In the genomic region with DNA sequence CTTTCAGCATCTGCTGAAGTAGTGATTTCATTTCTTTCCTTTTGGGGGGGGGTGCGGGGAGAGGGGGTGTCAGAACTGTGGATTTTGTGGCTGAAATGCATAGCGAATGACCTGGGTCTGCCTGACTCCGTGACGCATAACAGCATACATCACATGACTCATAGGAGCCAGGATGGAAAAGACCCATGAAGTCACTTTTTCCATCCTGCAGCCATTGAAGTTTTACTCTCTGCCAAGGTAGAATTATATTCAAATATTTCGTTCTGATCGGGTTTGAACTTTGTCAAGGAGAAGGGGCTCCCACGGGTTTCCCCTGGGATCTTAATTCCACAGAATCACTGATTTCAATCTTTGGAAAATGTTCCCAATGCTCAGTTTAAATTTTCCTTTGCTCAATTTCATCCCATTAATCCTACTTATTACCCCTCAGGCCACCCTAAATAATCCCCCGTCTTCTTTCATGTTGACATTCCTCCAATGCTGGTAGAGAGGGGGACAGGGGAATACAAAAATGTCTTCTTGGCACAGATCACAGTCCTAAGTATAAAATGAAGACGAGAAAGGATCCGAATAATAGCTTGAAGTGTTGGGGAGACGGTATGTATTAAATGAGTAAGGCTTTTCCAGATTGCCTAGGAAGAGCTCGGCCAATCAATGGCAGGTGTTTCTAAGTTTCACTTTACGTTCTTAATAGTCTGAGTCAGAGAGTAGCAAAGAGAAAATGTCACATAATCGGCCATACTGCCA, we compare ENCODE assay signal across 25 mouse cellular contexts.
DNase-seq lines count a peak whose midpoint lies in the region; ATAC-seq and TF ChIP-seq lines count a peak whose summit lies in the region.
"Had no signal": no experiment of that assay in that cellular context is flagged by ENCODE, and none has a peak within 500 bp of the region (broad histone marks: within the 10 kb centered on the region; RNA-seq: fewer than 3 reads in every experiment).

No protein-coding gene starts in this region.

- H3K27me3 ChIP-seq in limb, embryonic 13.5 days, result no peaks in the 10 kb centered on the region
- no peaks in the 10 kb centered on the region for H3K27me3 ChIP-seq in limb, embryonic 10.5 days (ENCODE audit: low read depth, poor library complexity, severe bottlenecking)
- H3K27me3 ChIP-seq in limb, embryonic 15.5 days, result no peaks in the 10 kb centered on the region
- H3K27me3 ChIP-seq: CH12.LX; embryonic facial prominence, embryonic 13.5 days; forebrain, embryonic 12.5 days had no signal

- peaks cover 20% of the 10 kb centered on the region for H3K4me1 ChIP-seq in limb, embryonic 13.5 days
- H3K4me1 ChIP-seq in limb, embryonic 10.5 days, result peaks cover 13% of the 10 kb centered on the region
- H3K4me1 ChIP-seq in embryonic fibroblast, embryonic 13.5 days (ENCODE audit: control insufficient read depth, insufficient read depth, low read length), result no peaks in the 10 kb centered on the region; the same call in 1 of the 2 replicates
- peaks cover 12% of the 10 kb centered on the region; the same call in 1 of the 2 replicates for H3K4me1 ChIP-seq in limb, embryonic 15.5 days
- H3K4me1 ChIP-seq: embryonic facial prominence, embryonic 13.5 days; forebrain, embryonic 10.5 days; forebrain, embryonic 12.5 days had no signal

- ATAC-seq in limb, embryonic 13.5 days (ENCODE audit: low FRiP score, low read depth), result peak; percentile 72; the same call in 1 of the 2 replicates
- peak; percentile 55 for ATAC-seq in limb, embryonic 15.5 days (ENCODE audit: insufficient number of reproducible peaks, low FRiP score, low TSS enrichment, low read depth)
- ATAC-seq: CD4-positive, CD25-positive, alpha-beta regulatory T cell, adult 4 months; forebrain, embryonic 14.5 days; forebrain, embryonic 16.5 days had no signal

- H3K4me3 ChIP-seq in limb, embryonic 13.5 days, result no peak overlapping the region
- H3K4me3 ChIP-seq in limb, embryonic 10.5 days, result no peak overlapping the region
- no peak overlapping the region for H3K4me3 ChIP-seq in embryonic fibroblast, embryonic 13.5 days (ENCODE audit: insufficient read depth, low read length)
- H3K4me3 ChIP-seq in limb, embryonic 15.5 days, result no peak overlapping the region
- H3K4me3 ChIP-seq: embryonic facial prominence, embryonic 13.5 days; erythroblast, embryonic 14.5 days; forebrain, embryonic 10.5 days; forebrain, embryonic 12.5 days had no signal

- no peaks in the 10 kb centered on the region for H3K9me3 ChIP-seq in limb, embryonic 13.5 days
- H3K9me3 ChIP-seq in limb, embryonic 10.5 days (replicated peaks), result no peaks in the 10 kb centered on the region
- no peaks in the 10 kb centered on the region for H3K9me3 ChIP-seq in limb, embryonic 15.5 days
- H3K9me3 ChIP-seq: embryonic facial prominence, embryonic 13.5 days; forebrain, embryonic 10.5 days; forebrain, embryonic 12.5 days had no signal

- H3K4me2 ChIP-seq in limb, embryonic 13.5 days (replicated peaks), result no peak overlapping the region
- H3K4me2 ChIP-seq in limb, embryonic 15.5 days, result no peak overlapping the region
- H3K4me2 ChIP-seq: embryonic facial prominence, embryonic 13.5 days; forebrain, embryonic 12.5 days had no signal

- no peak for TF ChIP-seq CTCF in embryonic fibroblast, embryonic 13.5 days (IDR thresholded peaks at IDR 0.05; ENCODE audit: borderline replicate concordance, insufficient read depth, low read length)

- DNase-seq in limb, embryonic 10.5 days (ENCODE audit: low spot score), result no peak
- DNase-seq in MN1 (ENCODE audit: low spot score), result no peak
- DNase-seq in embryo, embryonic 10 days (ENCODE audit: low spot score), result no peak
- DNase-seq: adrenal gland, adult 2 months; adrenal gland, postnatal 10 days; adrenal gland, postnatal 25 days; B cell, adult 2 months; cerebellum, adult 11 months; cerebellum, adult 18-20 months; cerebellum, adult 8-10 months; cerebellum, adult 9-11 months; cerebellum, postnatal 14 days; cerebellum, postnatal 36 days had no signal

- no peaks in the 10 kb centered on the region for H3K36me3 ChIP-seq in limb, embryonic 13.5 days
- H3K36me3 ChIP-seq in limb, embryonic 10.5 days, result no peaks in the 10 kb centered on the region
- no peaks in the 10 kb centered on the region for H3K36me3 ChIP-seq in limb, embryonic 15.5 days
- H3K36me3 ChIP-seq: embryonic facial prominence, embryonic 13.5 days; forebrain, embryonic 10.5 days; forebrain, embryonic 12.5 days; G1E had no signal

- no peak overlapping the region for H3K27ac ChIP-seq in limb, embryonic 13.5 days
- no peak overlapping the region for H3K27ac ChIP-seq in limb, embryonic 10.5 days
- peak overlapping the region; percentile 45; the same call in 1 of the 2 replicates for H3K27ac ChIP-seq in embryonic fibroblast, embryonic 13.5 days (ENCODE audit: insufficient read depth, low read length)
- H3K27ac ChIP-seq in limb, embryonic 15.5 days, result peak overlapping the region; percentile 54; the same call in 1 of the 2 replicates
- H3K27ac ChIP-seq: embryonic facial prominence, embryonic 13.5 days; forebrain, embryonic 10.5 days; forebrain, embryonic 12.5 days had no signal

- TF ChIP-seq POLR2A in embryonic fibroblast, embryonic 13.5 days (IDR thresholded peaks at IDR 0.05; ENCODE audit: low read depth, low read length), result no peak

- no peak overlapping the region for H3K9ac ChIP-seq in limb, embryonic 13.5 days
- H3K9ac ChIP-seq in limb, embryonic 15.5 days, result no peak overlapping the region
- H3K9ac ChIP-seq: embryonic facial prominence, embryonic 13.5 days; forebrain, embryonic 12.5 days had no signal

- WGBS in limb, embryonic 13.5 days, result 60% methylated on average over 14 of the region's 14 CpGs
- 92% methylated on average over 14 of the region's 14 CpGs for WGBS in limb, embryonic 10.5 days
- WGBS in limb, embryonic 15.5 days, result 44% methylated on average over 14 of the region's 14 CpGs

Comparison
In these comparisons a context has a peak if more than half of its experiments do, and no peak if none do; other contexts are left out.
1. H3K27ac ChIP-seq: peak in embryonic fibroblast, embryonic 13.5 days (single experiment) and limb, embryonic 15.5 days (single experiment); none in limb, embryonic 13.5 days (single experiment) and limb, embryonic 10.5 days (single experiment).